Mouse (Mus musculus): Measurements from ENCODE around the gene Mettl16. TPM values are rescaled to one million over a fixed set of nuclear protein-coding genes. Genes with fewer than 3 reads are reported as not detected.

The Mettl16 gene
- total RNA-seq, 2 experiments from 2014 or later = 19.0 to 19.9 TPM

Small RNA genes within 50 kb of the gene (microRNA-seq; reads per million reads assigned to microRNA genes)
- gene Mir6926 = 0.79 reads per million

Other genes with a start within 250 kb of the Mettl16 start
- gene Rap1gap2, start 159.9 kb upstream of the Mettl16 start, total RNA-seq (2021) = 10 to 100 TPM; 18.7 to 28.8 TPM
- gene Ccdc92b, start 151.2 kb upstream of the Mettl16 start, total RNA-seq (2021) = 1 to 10 TPM; 6.5 to 6.6 TPM
- 100 to 1,000 TPM; 217 to 220 TPM for gene Cluh, start 121.3 kb upstream of the Mettl16 start, total RNA-seq (2021)
- 100 to 1,000 TPM; 165 to 177 TPM for gene Pafah1b1, start 46.2 kb upstream of the Mettl16 start, total RNA-seq (2021)
- gene Mnt, start 60.1 kb downstream of the Mettl16 start, total RNA-seq (2021) = 10 to 100 TPM; 29.0 to 35.9 TPM
- gene Sgsm2, start 126.2 kb downstream of the Mettl16 start, total RNA-seq (2021) = 10 to 100 TPM; 26.3 to 31.9 TPM
- gene Tsr1, start 127.2 kb downstream of the Mettl16 start, total RNA-seq (2021) = 10 to 100 TPM; 39.7 to 42.3 TPM
- gene Smg6, start 155.0 kb downstream of the Mettl16 start, total RNA-seq (2021) = 10 to 100 TPM; 32.7 to 37.8 TPM
- gene Srr, start 155.1 kb downstream of the Mettl16 start, total RNA-seq (2021) = 10 to 100 TPM; 36.0 to 40.5 TPM